Comparison of ENCODE assay signal across 8 mouse cellular contexts in genomic region chr8:13623038-13623750, GRCm38 (mm10). TPM values are rescaled to one million over a fixed set of nuclear protein-coding genes. Genes with fewer than 3 reads are reported as not detected.
A peak's percentile ranks its signal among the peaks of the same experiment; 100 is the strongest.
DNase-seq lines count a peak whose midpoint lies in the region; ATAC-seq lines count a peak whose summit lies in the region.

No protein-coding gene starts in this region.

- WGBS in lung, embryonic 15.5 days = 42% methylated on average over 9 of the region's 9 CpGs
- 17% methylated on average over 9 of the region's 9 CpGs for WGBS in forebrain, embryonic 12.5 days
- WGBS in limb, embryonic 10.5 days = 66% methylated on average over 9 of the region's 9 CpGs
- WGBS in stomach, embryonic 15.5 days = 44% methylated on average over 9 of the region's 9 CpGs
- WGBS in liver, embryonic 11.5 days = 65% methylated on average over 9 of the region's 9 CpGs

- H3K36me3 ChIP-seq in lung, embryonic 15.5 days = no peaks in the 10 kb centered on the region; the same call in 1 of the 2 replicates
- H3K36me3 ChIP-seq in forebrain, embryonic 12.5 days (replicated peaks) = peaks cover 5% of the 10 kb centered on the region; the same call in 1 of the 2 replicates
- peaks cover 10% of the 10 kb centered on the region for H3K36me3 ChIP-seq in limb, embryonic 10.5 days
- H3K36me3 ChIP-seq in stomach, embryonic 15.5 days = no peaks in the 10 kb centered on the region
- H3K36me3 ChIP-seq in liver, embryonic 11.5 days (ENCODE audit: control insufficient read depth, insufficient read depth, low read length) = peaks cover 7% of the 10 kb centered on the region

- H3K4me2 ChIP-seq in lung, embryonic 15.5 days = no peak overlapping the region
- H3K4me2 ChIP-seq in forebrain, embryonic 12.5 days = peak overlapping the region; percentile 10; the same call in 1 of the 2 replicates
- no peak overlapping the region for H3K4me2 ChIP-seq in stomach, embryonic 15.5 days
- H3K4me2 ChIP-seq in liver, embryonic 11.5 days = no peak overlapping the region

- H3K27ac ChIP-seq in lung, embryonic 15.5 days = 0 out of 2 replicates have a peak overlapping the region, but pooled peaks have one; percentile 77
- H3K27ac ChIP-seq in forebrain, embryonic 12.5 days = peak overlapping the region; percentile 73
- peak overlapping the region; percentile 61 for H3K27ac ChIP-seq in limb, embryonic 10.5 days
- H3K27ac ChIP-seq in stomach, embryonic 15.5 days = peak overlapping the region; percentile 46; the same call in 1 of the 2 replicates
- no peak overlapping the region for H3K27ac ChIP-seq in liver, embryonic 11.5 days (ENCODE audit: low read depth, low read length)

- ATAC-seq in lung, embryonic 15.5 days (ENCODE audit: borderline replicate concordance, extremely low read depth, low FRiP score, low TSS enrichment) = no peak
- peak; percentile 80 for ATAC-seq in forebrain, embryonic 12.5 days (ENCODE audit: low FRiP score)
- peak; percentile 45; the same call in 1 of the 2 replicates for ATAC-seq in stomach, embryonic 15.5 days (ENCODE audit: insufficient read depth, low FRiP score, low read depth)
- no peak for ATAC-seq in liver, embryonic 11.5 days (replicated peaks; ENCODE audit: low FRiP score)

- peaks cover 51% of the 10 kb centered on the region for H3K4me1 ChIP-seq in lung, embryonic 15.5 days
- peaks cover 29% of the 10 kb centered on the region for H3K4me1 ChIP-seq in forebrain, embryonic 12.5 days
- H3K4me1 ChIP-seq in limb, embryonic 10.5 days = peaks cover 27% of the 10 kb centered on the region
- H3K4me1 ChIP-seq in stomach, embryonic 15.5 days = peaks cover 29% of the 10 kb centered on the region
- peaks cover 15% of the 10 kb centered on the region for H3K4me1 ChIP-seq in liver, embryonic 11.5 days (replicated peaks; ENCODE audit: control insufficient read depth, insufficient read depth, low read length)

- H3K4me3 ChIP-seq in lung, embryonic 15.5 days = no peak overlapping the region
- no peak overlapping the region for H3K4me3 ChIP-seq in forebrain, embryonic 12.5 days (replicated peaks)
- no peak overlapping the region for H3K4me3 ChIP-seq in limb, embryonic 10.5 days
- H3K4me3 ChIP-seq in stomach, embryonic 15.5 days (replicated peaks) = no peak overlapping the region
- no peak overlapping the region for H3K4me3 ChIP-seq in liver, embryonic 11.5 days (ENCODE audit: low read depth, low read length)

- H3K9me3 ChIP-seq in lung, embryonic 15.5 days = no peaks in the 10 kb centered on the region
- H3K9me3 ChIP-seq in forebrain, embryonic 12.5 days = no peaks in the 10 kb centered on the region
- no peaks in the 10 kb centered on the region for H3K9me3 ChIP-seq in limb, embryonic 10.5 days (replicated peaks)
- no peaks in the 10 kb centered on the region for H3K9me3 ChIP-seq in stomach, embryonic 15.5 days
- peaks cover 7% of the 10 kb centered on the region; the same call in 1 of the 2 replicates for H3K9me3 ChIP-seq in liver, embryonic 11.5 days (ENCODE audit: control insufficient read depth, low read length)

- H3K27me3 ChIP-seq in lung, embryonic 15.5 days = no peaks in the 10 kb centered on the region
- H3K27me3 ChIP-seq in forebrain, embryonic 12.5 days = no peaks in the 10 kb centered on the region
- H3K27me3 ChIP-seq in limb, embryonic 10.5 days (ENCODE audit: low read depth, poor library complexity, severe bottlenecking) = no peaks in the 10 kb centered on the region
- H3K27me3 ChIP-seq in stomach, embryonic 15.5 days (replicated peaks) = no peaks in the 10 kb centered on the region
- no peaks in the 10 kb centered on the region for H3K27me3 ChIP-seq in liver, embryonic 11.5 days (replicated peaks; ENCODE audit: control insufficient read depth, insufficient read depth, low read length)

- no peak overlapping the region for H3K9ac ChIP-seq in lung, embryonic 15.5 days
- 0 out of 2 replicates have a peak overlapping the region, but pooled peaks have one; percentile 21 for H3K9ac ChIP-seq in forebrain, embryonic 12.5 days
- no peak overlapping the region for H3K9ac ChIP-seq in stomach, embryonic 15.5 days
- H3K9ac ChIP-seq in liver, embryonic 11.5 days (ENCODE audit: low read depth, low read length) = no peak overlapping the region

- no peak for DNase-seq in lung, postnatal 14 days
- no peak for DNase-seq in limb, embryonic 10.5 days (ENCODE audit: low spot score)
- no peak for DNase-seq in adrenal gland, postnatal 10 days
- no peak for DNase-seq in liver, embryonic 11.5 days (ENCODE audit: low spot score)
- no peak for DNase-seq in heart, postnatal 4 days

RNA-seq across cellular contexts. Expression of gene Rasa3, which starts 54.2 kb away (rescaled TPM):
- 42.8 and 45.6 TPM in 2 replicates for polyA plus RNA-seq in lung, embryonic 15.5 days (2015; fragmentation: Nextera tagmentation; extraction: Ambion mirVana)
- 24.6 and 26.9 TPM in 2 replicates for polyA plus RNA-seq in forebrain, embryonic 12.5 days (2016; fragmentation: Nextera tagmentation; extraction: Ambion mirVana)
- 17.0 and 18.1 TPM in 2 replicates for polyA plus RNA-seq in limb, embryonic 10.5 days (2016; fragmentation: Nextera tagmentation; extraction: Ambion mirVana)
- 26.0 and 27.0 TPM in 2 replicates for polyA plus RNA-seq in stomach, embryonic 15.5 days (2015; fragmentation: Nextera tagmentation; extraction: Ambion mirVana)
- 10 to 100 TPM; 32.5 to 39.5 TPM for total RNA-seq in adrenal gland, postnatal 10 days (2021)
- 37.2 and 38.2 TPM in 2 replicates for polyA plus RNA-seq in liver, embryonic 11.5 days (2014; fragmentation: Nextera tagmentation; extraction: Ambion mirVana)
- 10 to 100 TPM; 27.4 to 31.1 TPM for total RNA-seq in heart, postnatal 4 days (2021)

Comparison
In these comparisons a context has a peak if more than half of its experiments do, and no peak if none do; other contexts are left out.
1. ATAC-seq: peak in forebrain, embryonic 12.5 days (single experiment) and stomach, embryonic 15.5 days (single experiment); none in lung, embryonic 15.5 days (single experiment) and liver, embryonic 11.5 days (single experiment).